Mouse (Mus musculus) spleen, postnatal 4 days (tissue): Measurements from ENCODE around the gene Ybx3.

Source experiments
- DNase-seq, 2 experiments: peaks; one replicate each; pipeline ENCODE4 v3.0.0; 2022; ENCODE audit warnings: low spot score in 2 of 2

The Ybx3 gene

GRCm38 (mm10) chr6:131383713-131384330 is 4.5 kb downstream of the Ybx3 start:
- no peak for DNase-seq

- no peak for DNase-seq
Measured at GRCm38 (mm10) chr6:131382984-131383337, 5.3 kb downstream of the Ybx3 start.

- DNase-seq: no peak
Measured at GRCm38 (mm10) chr6:131382232-131382983, 5.9 kb downstream of the Ybx3 start.

GRCm38 (mm10) chr6:131378858-131379428 is 9.3 kb downstream of the Ybx3 start:
- no peak for DNase-seq

GRCm38 (mm10) chr6:131377378-131377777 is 10.9 kb downstream of the Ybx3 start:
- DNase-seq: no peak

GRCm38 (mm10) chr6:131374594-131375340 is 13.5 kb downstream of the Ybx3 start:
- no peak for DNase-seq

GRCm38 (mm10) chr6:131373160-131373559 is 15.1 kb downstream of the Ybx3 start:
- no peak for DNase-seq

GRCm38 (mm10) chr6:131370767-131371166 is 17.5 kb downstream of the Ybx3 start:
- no peak for DNase-seq

GRCm38 (mm10) chr6:131369866-131370616 is 18.2 kb downstream of the Ybx3 start:
- no peak for DNase-seq

- DNase-seq: no peak
Measured at GRCm38 (mm10) chr6:131367101-131367500, 21.2 kb downstream of the Ybx3 start.

- DNase-seq: no peak
Measured at GRCm38 (mm10) chr6:131364353-131364752, 23.9 kb downstream of the Ybx3 start.

GRCm38 (mm10) chr6:131362987-131363765 is 25.1 kb downstream of the Ybx3 start:
- no peak for DNase-seq

- DNase-seq: peak; percentile 46 to 66
Measured at GRCm38 (mm10) chr6:131360693-131361092, 27.6 kb downstream of the Ybx3 start.

- no peak for DNase-seq
Measured at GRCm38 (mm10) chr6:131359543-131359942, 28.7 kb downstream of the Ybx3 start.

GRCm38 (mm10) chr6:131354913-131355312 is 33.4 kb downstream of the Ybx3 start:
- DNase-seq: no peak

- DNase-seq: peak; percentile 43 to 72
Measured at GRCm38 (mm10) chr6:131353352-131353919, 34.8 kb downstream of the Ybx3 start, which contains the start of gene Styk1. Styk1 (minus strand) TSS chr6:131353597.

- no peak for DNase-seq
Measured at GRCm38 (mm10) chr6:131347026-131347425, 41.2 kb downstream of the Ybx3 start.

- no peak for DNase-seq
Measured at GRCm38 (mm10) chr6:131344346-131344745, 43.9 kb downstream of the Ybx3 start.

GRCm38 (mm10) chr6:131340082-131340481 is 48.2 kb downstream of the Ybx3 start:
- no peak for DNase-seq

GRCm38 (mm10) chr6:131339309-131339708 is 49.0 kb downstream of the Ybx3 start:
- DNase-seq: no peak
